Mouse (Mus musculus) megakaryocyte, embryonic 14.5 days (primary cell): ENCODE measurements at regions not wholly inside any gene's neighbourhood (a gene's known extent, or its start where the extent isn't known, plus 50 kb on each side); places are given as distances from the start of the nearest gene placed in this dataset.

Source experiments
- H3K27me3 ChIP-seq: replicated peaks from 2 replicates; pipeline ENCODE3; 2012; ENCODE audit warnings: inconsistent platforms
- H3K36me3 ChIP-seq: replicated peaks from 2 replicates; pipeline ENCODE3; 2012; ENCODE audit warnings: low read length, inconsistent platforms, mixed read lengths
- H3K4me1 ChIP-seq: 2 replicates; pipeline ENCODE4 v1.6.1; 2012; ENCODE audit warnings: inconsistent platforms
- H3K4me3 ChIP-seq: replicated peaks from 2 replicates; pipeline ENCODE3; 2012; ENCODE audit warnings: moderate library complexity, mild to moderate bottlenecking, inconsistent platforms
- H3K9me3 ChIP-seq: 2 replicates; pipeline ENCODE4 v1.6.1; 2012; ENCODE audit warnings: inconsistent platforms
- FLI1 ChIP-seq: IDR thresholded peaks from 2 replicates; pipeline ENCODE4 v1.6.1; 2012; ENCODE audit warnings: low read length, inconsistent platforms, mixed read lengths
- GATA1 ChIP-seq: IDR thresholded peaks from 3 replicates; pipeline ENCODE4 v1.6.1; 2012; ENCODE audit warnings: mixed read lengths, low read length, inconsistent platforms, borderline replicate concordance

DNA sequence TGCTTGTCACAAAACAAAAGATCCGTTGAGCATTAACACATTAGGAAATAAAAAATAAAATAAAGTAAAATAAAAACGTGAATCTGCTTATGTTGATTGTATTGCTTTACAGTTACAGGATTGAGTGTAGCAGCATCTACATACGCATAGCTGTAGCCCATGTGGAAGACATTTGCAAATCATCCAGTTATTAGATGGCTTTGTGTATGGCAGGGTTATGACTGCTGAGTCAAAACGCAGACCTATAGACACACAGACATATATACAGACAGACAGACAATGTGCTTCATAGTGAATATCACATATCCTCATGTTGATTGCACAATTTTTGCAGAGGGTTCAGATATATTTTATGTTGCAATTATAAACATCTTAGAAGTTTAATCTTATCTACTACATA is 64.5 kb downstream of the Gm11146 start:
- no peaks in the 10 kb centered on the region for H3K4me1 ChIP-seq
- no peaks in the 10 kb centered on the region for H3K27me3 ChIP-seq
- H3K4me3 ChIP-seq = no peak overlapping the region
- TF ChIP-seq FLI1 (no peak), GATA1 (no peak)
- H3K9me3 ChIP-seq = 0 out of 2 replicates have a peak, but pooled peaks cover 3% of the 10 kb centered on the region
- H3K36me3 ChIP-seq = no peaks in the 10 kb centered on the region

- H3K9me3 ChIP-seq = 0 out of 2 replicates have a peak, but pooled peaks cover 3% of the 10 kb centered on the region
- TF ChIP-seq FLI1 = no peak
- no peak for TF ChIP-seq GATA1
- H3K4me3 ChIP-seq = no peak overlapping the region
Observed at GRCm38 (mm10) chr16:77536746-77537145, 65.1 kb downstream of the Gm11146 start.

GRCm38 (mm10) chr16:77536314-77536713 is 65.6 kb downstream of the Gm11146 start:
- Histone ChIP-seq H3K9me3 (0 out of 2 replicates have a peak, but pooled peaks cover 3% of the 10 kb centered on the region), H3K27me3 (no peaks in the 10 kb centered on the region), H3K36me3 (no peaks in the 10 kb centered on the region), H3K4me3 (no peak overlapping the region), H3K4me1 (no peaks in the 10 kb centered on the region)
- TF ChIP-seq FLI1 = no peak
- TF ChIP-seq GATA1 = no peak

More at GRCm38 (mm10) chr16:77536746-77537145, 65.1 kb downstream of the Gm11146 start:
- no peaks in the 10 kb centered on the region for H3K36me3 ChIP-seq
- H3K4me1 ChIP-seq = no peaks in the 10 kb centered on the region
- H3K27me3 ChIP-seq = no peaks in the 10 kb centered on the region

GRCm38 (mm10) chr16:77535021-77535420 is 66.9 kb downstream of the Gm11146 start:
- Histone ChIP-seq H3K27me3 (no peaks in the 10 kb centered on the region), H3K9me3 (0 out of 2 replicates have a peak, but pooled peaks cover 3% of the 10 kb centered on the region), H3K4me3 (no peak overlapping the region), H3K4me1 (no peaks in the 10 kb centered on the region), H3K36me3 (no peaks in the 10 kb centered on the region)
- TF ChIP-seq GATA1 (no peak), FLI1 (no peak)

DNA sequence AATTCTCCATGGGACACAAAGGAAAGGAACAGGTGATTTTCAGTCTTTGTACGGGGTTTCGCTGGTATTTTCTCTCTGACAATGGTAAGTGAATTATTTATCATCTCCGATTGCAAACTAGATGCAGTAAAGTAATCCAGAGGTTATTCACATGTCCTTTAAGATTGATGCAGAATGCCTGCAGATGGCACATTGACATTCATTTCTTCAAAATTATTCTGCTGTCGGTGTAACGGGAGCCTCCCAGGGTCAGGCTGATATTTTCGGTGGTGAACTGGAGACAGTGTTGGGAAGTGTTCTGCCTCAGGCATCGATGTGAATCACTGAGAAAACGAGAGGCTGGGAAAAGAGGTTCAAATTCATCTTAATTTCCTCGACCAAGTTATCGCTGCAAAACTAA is 70.3 kb downstream of the Gm11146 start:
- Histone ChIP-seq H3K27me3 (no peaks in the 10 kb centered on the region), H3K36me3 (no peaks in the 10 kb centered on the region), H3K9me3 (0 out of 2 replicates have a peak, but pooled peaks cover under 1% of the 10 kb centered on the region), H3K4me3 (no peak overlapping the region), H3K4me1 (no peaks in the 10 kb centered on the region)
- TF ChIP-seq GATA1 = no peak
- no peak for TF ChIP-seq FLI1

DNA sequence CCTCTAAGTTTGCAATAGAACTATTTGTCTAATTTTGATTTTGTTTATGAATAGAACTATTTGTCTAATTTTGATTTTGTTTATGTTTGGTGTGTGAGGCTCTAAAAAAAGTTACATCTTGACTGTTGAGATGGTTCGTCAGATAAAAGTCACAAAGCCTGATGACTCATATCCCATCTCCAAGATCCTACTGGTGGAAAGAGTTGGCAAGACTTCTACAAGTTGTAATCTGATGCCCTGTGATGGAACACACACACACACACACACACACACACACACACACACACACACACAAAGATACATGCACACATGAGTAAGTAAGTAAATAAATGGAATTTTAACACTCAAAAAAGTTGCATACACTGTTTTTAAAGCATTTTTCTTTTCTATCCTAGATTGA is 73.9 kb downstream of the Gm11146 start:
- H3K4me3 ChIP-seq = no peak overlapping the region
- no peaks in the 10 kb centered on the region for H3K9me3 ChIP-seq
- TF ChIP-seq FLI1 = no peak
- TF ChIP-seq GATA1 = no peak
- H3K4me1 ChIP-seq = no peaks in the 10 kb centered on the region
- H3K27me3 ChIP-seq = no peaks in the 10 kb centered on the region
- H3K36me3 ChIP-seq = no peaks in the 10 kb centered on the region

GRCm38 (mm10) chr16:77514606-77515005 is 87.3 kb downstream of the Gm11146 start:
- TF ChIP-seq FLI1 = no peak
- no peak for TF ChIP-seq GATA1
- Histone ChIP-seq H3K4me3 (no peak overlapping the region), H3K27me3 (no peaks in the 10 kb centered on the region), H3K36me3 (no peaks in the 10 kb centered on the region), H3K9me3 (no peaks in the 10 kb centered on the region), H3K4me1 (no peaks in the 10 kb centered on the region)

GRCm38 (mm10) chr16:77503556-77503955 is 98.3 kb downstream of the Gm11146 start:
- H3K9me3 ChIP-seq = no peaks in the 10 kb centered on the region
- H3K36me3 ChIP-seq = no peaks in the 10 kb centered on the region
- TF ChIP-seq GATA1 (no peak), FLI1 (no peak)
- H3K4me3 ChIP-seq = no peak overlapping the region
- H3K4me1 ChIP-seq = no peaks in the 10 kb centered on the region
- H3K27me3 ChIP-seq = no peaks in the 10 kb centered on the region

DNA sequence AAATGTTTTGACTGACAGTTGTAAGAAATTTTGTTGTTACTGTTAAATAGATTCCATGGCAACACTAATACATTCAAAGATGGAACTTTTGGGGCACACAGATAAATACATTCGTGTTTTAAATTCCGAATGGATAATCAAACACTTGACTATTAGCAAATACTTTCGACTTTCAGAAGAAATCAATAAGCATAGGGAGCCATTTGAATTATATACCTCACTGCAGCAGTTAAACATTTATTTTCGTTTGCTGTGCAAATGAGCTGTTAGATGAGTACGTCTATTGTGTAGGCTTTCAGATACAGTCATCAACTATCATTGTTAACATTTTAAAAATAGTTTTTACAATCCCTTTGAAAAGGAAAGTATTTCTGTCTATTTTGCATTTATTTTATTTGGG is 99.0 kb downstream of the Gm11146 start:
- no peak overlapping the region for H3K4me3 ChIP-seq
- TF ChIP-seq GATA1 (no peak), FLI1 (no peak)

DNA sequence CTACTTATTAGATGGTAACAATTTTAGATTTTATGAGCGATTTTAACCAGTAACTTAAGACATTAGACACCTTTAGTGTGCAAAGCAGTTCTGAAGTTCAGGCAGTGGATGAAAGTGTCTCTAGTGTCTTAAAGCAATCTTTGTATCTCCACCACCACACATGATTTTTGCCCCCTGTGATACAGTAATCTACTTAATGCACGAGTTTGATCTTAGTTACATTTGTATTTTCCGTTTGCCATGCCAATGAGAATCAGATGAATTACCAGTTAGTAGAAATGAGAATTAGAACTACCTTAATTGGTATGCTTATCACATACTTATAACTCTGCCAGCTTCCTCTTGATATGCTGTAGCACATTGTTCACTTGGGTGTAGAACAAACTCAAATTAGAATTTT is 99.9 kb downstream of the Gm11146 start:
- H3K4me3 ChIP-seq = no peak overlapping the region
- TF ChIP-seq FLI1 = no peak
- TF ChIP-seq GATA1 = no peak
- no peaks in the 10 kb centered on the region for H3K9me3 ChIP-seq
- H3K4me1 ChIP-seq = no peaks in the 10 kb centered on the region
- H3K36me3 ChIP-seq = no peaks in the 10 kb centered on the region
- no peaks in the 10 kb centered on the region for H3K27me3 ChIP-seq

More for the DNA sequence above, 99.0 kb downstream of the Gm11146 start:
- Histone ChIP-seq H3K27me3 (no peaks in the 10 kb centered on the region), H3K4me1 (no peaks in the 10 kb centered on the region), H3K9me3 (no peaks in the 10 kb centered on the region), H3K36me3 (no peaks in the 10 kb centered on the region)

DNA sequence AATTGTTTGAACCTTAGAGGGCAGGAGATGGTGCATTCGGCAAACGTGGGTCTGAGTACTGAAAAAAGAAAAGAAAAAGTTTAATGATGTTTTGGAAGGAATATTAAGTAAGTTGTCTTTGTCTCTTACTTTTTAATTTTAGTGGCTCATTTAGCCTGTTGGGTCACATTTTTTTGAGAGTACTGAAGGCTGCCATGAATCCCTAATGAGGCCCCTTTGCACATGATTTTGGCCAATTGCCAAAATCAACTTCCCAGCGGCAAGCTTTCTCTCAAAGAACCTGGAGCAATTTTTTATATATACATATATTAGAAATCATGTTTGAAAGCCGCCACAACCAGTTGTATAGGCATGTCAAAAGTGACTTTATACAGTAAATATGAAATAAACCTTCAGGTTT is 100.9 kb downstream of the Gm11146 start:
- TF ChIP-seq FLI1 (no peak), GATA1 (no peak)
- H3K36me3 ChIP-seq = no peaks in the 10 kb centered on the region
- H3K9me3 ChIP-seq = no peaks in the 10 kb centered on the region
- no peaks in the 10 kb centered on the region for H3K4me1 ChIP-seq
- H3K4me3 ChIP-seq = no peak overlapping the region
- no peaks in the 10 kb centered on the region for H3K27me3 ChIP-seq
